Mouse (Mus musculus) forebrain, embryonic 10.5 days (tissue): ENCODE results near the gene AL732309.1. TPM values are rescaled to one million over a fixed set of nuclear protein-coding genes. Genes with fewer than 3 reads are reported as not detected.

Source experiments
- DNase-seq: peaks from one replicate; pipeline ENCODE4 v3.0.0-alpha.2; 2017; ENCODE audit warnings: low spot score; ENCODE audit errors: extremely low spot score
- H3K27ac ChIP-seq: fragments of 300-500 bp; sonication (generic); 2 replicates; pipeline ENCODE4 v1.5.1; 2016; ENCODE audit warnings: mild to moderate bottlenecking
- H3K27me3 ChIP-seq: fragments of 300-500 bp; sonication (generic); 2 replicates; pipeline ENCODE4 v1.6.1; 2016; ENCODE audit warnings: mild to moderate bottlenecking; ENCODE audit not compliant: poor library complexity, severe bottlenecking
- H3K36me3 ChIP-seq: fragments of 300-500 bp; sonication (generic); replicated peaks from 2 replicates; pipeline ENCODE4 v1.6.1; 2016; ENCODE audit warnings: mild to moderate bottlenecking, moderate library complexity
- H3K4me1 ChIP-seq: fragments of 300-500 bp; sonication (generic); 2 replicates; pipeline ENCODE4 v1.6.1; 2016
- H3K4me3 ChIP-seq: fragments of 300-500 bp; sonication (generic); 2 replicates; pipeline ENCODE4 v1.5.1; 2016; ENCODE audit warnings: mild to moderate bottlenecking, moderate library complexity
- H3K9me3 ChIP-seq: fragments of 300-500 bp; sonication (generic); 2 replicates; pipeline ENCODE4 v1.6.1; 2016; ENCODE audit warnings: mild to moderate bottlenecking, moderate library complexity
- WGBS: fragments of 180-500 bp; shearing (Covaris S2); methylation state at CpG from one replicate; pipeline ENCODE4 v1.1.7; 2016; 5-methylcytosine and 5-hydroxymethylcytosine counted together
- polyA plus RNA-seq: library from polyadenylated mRNA; unstranded; fragments of >200 nt; fragmentation: Nextera tagmentation; extraction: Ambion mirVana; gene quantifications from 2 replicates; pipeline ENCODE4 v1.2.1, GENCODE M21; 2016

Gene AL732309.1
- polyA plus RNA-seq, 1 experiment from 2014 or later: 6.9 TPM

DNA sequence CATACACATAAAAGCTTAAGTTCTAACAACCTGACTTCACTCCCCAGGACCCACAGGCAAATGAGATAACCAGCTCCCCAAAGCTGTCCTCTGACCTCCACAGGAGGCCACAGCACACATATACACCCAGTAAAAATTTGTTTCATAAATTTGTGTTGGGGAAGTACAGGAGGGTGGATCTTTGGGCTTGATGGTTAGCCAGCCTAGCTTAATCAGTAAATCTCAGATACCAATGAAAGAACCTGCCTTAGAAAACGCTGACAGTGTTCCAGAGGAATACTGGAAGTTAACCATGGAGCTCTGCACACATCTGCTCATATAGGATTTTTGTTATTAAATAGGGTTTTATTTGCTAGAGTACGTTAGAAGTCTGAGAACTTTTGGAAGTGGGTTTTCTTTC lies 29.0 kb downstream of the AL732309.1 start:
- WGBS: 63% methylated on average over 2 of the region's 2 CpGs
- Histone ChIP-seq H3K36me3 (peaks cover 15% of the 10 kb centered on the region), H3K4me3 (no peak overlapping the region), H3K27ac (no peak overlapping the region), H3K27me3 (peaks cover 16% of the 10 kb centered on the region; the same call in 1 of the 2 replicates), H3K4me1 (peaks cover 9% of the 10 kb centered on the region), H3K9me3 (no peaks in the 10 kb centered on the region)
- no peak for DNase-seq

- Histone ChIP-seq H3K36me3 (peaks cover 4% of the 10 kb centered on the region; the same call in 1 of the 2 replicates), H3K27ac (no peak within 1 kb of the TSS), H3K9me3 (no peaks in the 10 kb centered on the region), H3K4me3 (peak within 1 kb of the TSS; percentile 2; the same call in 1 of the 2 replicates), H3K27me3 (peaks cover 22% of the 10 kb centered on the region), H3K4me1 (peaks cover 26% of the 10 kb centered on the region)
- WGBS: 80% methylated on average over 3 of the region's 3 CpGs
- DNase-seq: no peak
Measured at GRCm38 (mm10) chr2:25214444-25214843, 32.2 kb downstream of the AL732309.1 start, which contains the start of gene Stpg3. Gene Stpg3 (minus strand): TSS chr2:25214637.

GRCm38 (mm10) chr2:25213266-25213865 lies 33.3 kb downstream of the AL732309.1 start:
- DNase-seq: no peak
- Histone ChIP-seq H3K4me1 (peaks cover 26% of the 10 kb centered on the region), H3K36me3 (peaks cover 14% of the 10 kb centered on the region), H3K4me3 (peak overlapping the region; percentile 2; the same call in 1 of the 2 replicates), H3K27ac (no peak overlapping the region), H3K27me3 (peaks cover 22% of the 10 kb centered on the region), H3K9me3 (no peaks in the 10 kb centered on the region)
- WGBS: 67% methylated on average over 23 of the region's 23 CpGs

DNA sequence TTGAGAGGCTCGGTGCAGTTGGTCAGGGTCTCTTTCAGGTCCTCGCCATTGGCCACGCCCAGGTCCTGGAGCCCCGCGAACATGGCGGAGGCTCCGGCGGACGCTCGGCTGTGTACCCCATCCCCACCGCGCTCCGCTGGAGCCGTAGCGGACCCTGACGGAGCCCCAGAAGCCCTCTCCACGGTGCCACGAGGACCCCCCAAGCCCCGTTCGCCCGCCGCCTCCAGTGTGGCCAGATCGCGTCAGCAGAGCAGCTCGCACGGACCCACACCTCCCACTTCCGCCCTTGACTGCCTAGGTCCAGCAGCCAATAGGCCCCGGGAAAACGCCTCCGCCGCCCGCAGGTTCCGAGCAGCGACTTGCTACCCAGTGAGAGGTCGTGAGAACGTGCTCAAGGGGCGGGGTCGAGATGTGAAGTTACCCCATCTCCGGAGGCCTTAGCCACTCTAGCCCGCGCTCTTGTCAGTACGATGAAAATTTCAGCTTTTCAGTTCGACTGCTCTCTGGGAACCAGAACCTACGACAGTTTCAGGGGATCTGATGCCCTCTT lies 35.5 kb downstream of the AL732309.1 start, which contains the start of gene Nelfb:
Nelfb (minus strand) TSS at position 369 of the 550 bp plus-strand sequence.
- H3K36me3 ChIP-seq: peaks cover 35% of the 10 kb centered on the region
- peak within 1 kb of the TSS; percentile 99 for H3K27ac ChIP-seq
- peaks cover 22% of the 10 kb centered on the region for H3K27me3 ChIP-seq
- peak; percentile 95 for DNase-seq
- no peaks in the 10 kb centered on the region for H3K9me3 ChIP-seq
- WGBS: under 1% methylated on average over 44 of the region's 44 CpGs
- H3K4me3 ChIP-seq: peak within 1 kb of the TSS; percentile 95
- H3K4me1 ChIP-seq: peaks cover 26% of the 10 kb centered on the region

DNA sequence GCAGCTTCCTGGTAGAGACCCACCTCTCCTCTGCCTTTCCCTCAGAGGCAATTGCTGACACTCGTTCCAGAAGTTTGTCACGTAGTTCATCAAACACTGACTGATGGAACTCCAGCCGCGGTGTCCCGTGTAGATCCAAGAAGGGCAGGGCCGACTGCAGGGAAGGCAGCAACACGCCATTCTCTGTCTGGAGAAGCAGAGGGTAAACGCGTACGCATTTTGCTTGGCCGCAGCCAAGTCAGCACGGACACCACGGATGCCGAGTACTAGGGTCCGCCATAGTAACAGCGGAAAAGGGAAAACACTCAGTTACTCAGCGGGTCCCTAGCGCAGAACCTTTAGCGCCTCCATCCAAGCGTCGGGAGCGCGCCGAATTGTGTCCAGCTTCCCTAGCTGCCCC lies 36.0 kb downstream of the AL732309.1 start:
- Histone ChIP-seq H3K4me3 (peak overlapping the region; percentile 95), H3K9me3 (no peaks in the 10 kb centered on the region), H3K4me1 (peaks cover 26% of the 10 kb centered on the region), H3K27ac (peak overlapping the region; percentile 99), H3K36me3 (peaks cover 40% of the 10 kb centered on the region), H3K27me3 (peaks cover 22% of the 10 kb centered on the region)
- 1% methylated on average over 24 of the region's 24 CpGs for WGBS
- no peak for DNase-seq

GRCm38 (mm10) chr2:25207593-25207992 lies 39.1 kb downstream of the AL732309.1 start:
- H3K9me3 ChIP-seq: no peaks in the 10 kb centered on the region
- H3K4me1 ChIP-seq: peaks cover 26% of the 10 kb centered on the region
- peaks cover 71% of the 10 kb centered on the region for H3K36me3 ChIP-seq
- H3K27ac ChIP-seq: no peak overlapping the region
- no peak overlapping the region for H3K4me3 ChIP-seq
- H3K27me3 ChIP-seq: peaks cover 6% of the 10 kb centered on the region
- WGBS: 91% methylated on average over 1 of the region's 1 CpGs
- no peak for DNase-seq

- Histone ChIP-seq H3K4me3 (no peak overlapping the region), H3K27me3 (no peaks in the 10 kb centered on the region), H3K36me3 (peaks cover 99% of the 10 kb centered on the region), H3K9me3 (no peaks in the 10 kb centered on the region), H3K4me1 (0 out of 2 replicates have a peak, but pooled peaks cover under 1% of the 10 kb centered on the region), H3K27ac (no peak overlapping the region)
- WGBS: 76% methylated on average over 4 of the region's 4 CpGs
- DNase-seq: no peak
Measured at GRCm38 (mm10) chr2:25203631-25204214, 42.9 kb downstream of the AL732309.1 start.

GRCm38 (mm10) chr2:25200631-25201030 lies 46.0 kb downstream of the AL732309.1 start:
- 100% methylated on average over 2 of the region's 2 CpGs for WGBS
- Histone ChIP-seq H3K4me3 (no peak overlapping the region), H3K9me3 (no peaks in the 10 kb centered on the region), H3K36me3 (peaks cover 78% of the 10 kb centered on the region), H3K4me1 (peaks cover 25% of the 10 kb centered on the region), H3K27me3 (peaks cover 24% of the 10 kb centered on the region), H3K27ac (no peak overlapping the region)
- DNase-seq: no peak

DNA sequence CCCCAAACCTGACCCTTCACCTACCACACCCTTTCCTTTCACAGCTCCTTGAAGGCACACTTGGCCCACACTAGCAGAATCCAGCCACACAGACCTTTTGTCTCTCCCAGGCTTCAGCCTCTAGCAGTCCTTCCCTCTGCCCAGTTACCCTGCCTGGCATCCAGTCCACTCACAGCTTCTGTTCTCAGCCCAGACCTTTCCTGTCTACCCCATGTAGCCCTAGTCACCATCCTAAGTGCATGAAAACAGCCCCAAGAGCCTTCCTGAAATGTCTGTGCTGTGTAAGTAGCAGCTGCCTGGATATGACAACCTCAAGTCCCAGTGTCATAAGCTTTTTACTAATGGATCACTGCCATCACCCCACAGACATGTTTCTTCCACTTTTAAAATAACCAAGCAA lies 48.7 kb downstream of the AL732309.1 start:
- H3K4me3 ChIP-seq: no peak overlapping the region
- H3K9me3 ChIP-seq: no peaks in the 10 kb centered on the region
- peaks cover 44% of the 10 kb centered on the region for H3K4me1 ChIP-seq
- H3K36me3 ChIP-seq: peaks cover 51% of the 10 kb centered on the region
- peaks cover 45% of the 10 kb centered on the region for H3K27me3 ChIP-seq
- no peak for DNase-seq
- no peak overlapping the region for H3K27ac ChIP-seq

DNA sequence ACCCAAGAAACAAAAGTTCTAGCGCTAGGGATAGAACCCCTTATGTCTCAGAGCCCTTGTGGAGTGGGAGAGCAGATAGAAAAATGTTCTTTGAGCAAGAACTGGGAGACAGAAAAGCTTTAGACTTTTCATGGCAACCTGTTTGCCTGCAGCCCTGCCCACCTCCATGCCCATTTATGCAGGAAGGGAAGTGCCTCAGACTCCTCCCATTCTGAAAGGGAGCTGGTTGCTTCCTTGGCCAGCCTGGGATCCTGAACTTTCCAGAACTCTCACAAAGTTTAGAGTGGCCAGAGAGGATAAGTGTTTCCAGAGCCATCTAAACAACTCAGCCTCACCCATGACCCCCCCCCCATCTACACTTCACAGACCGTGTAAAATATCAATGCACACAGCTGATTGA lies 49.5 kb downstream of the AL732309.1 start:
- peaks cover 43% of the 10 kb centered on the region for H3K36me3 ChIP-seq
- H3K4me1 ChIP-seq: peaks cover 45% of the 10 kb centered on the region
- WGBS: 22% methylated on average over 2 of the region's 2 CpGs
- no peak overlapping the region for H3K27ac ChIP-seq
- no peaks in the 10 kb centered on the region for H3K9me3 ChIP-seq
- peaks cover 45% of the 10 kb centered on the region for H3K27me3 ChIP-seq
- no peak for DNase-seq
- 0 out of 2 replicates have a peak overlapping the region, but pooled peaks have one; percentile 21 for H3K4me3 ChIP-seq

- 10% methylated on average over 8 of the region's 8 CpGs for WGBS
- Histone ChIP-seq H3K4me1 (peaks cover 45% of the 10 kb centered on the region), H3K27me3 (peaks cover 45% of the 10 kb centered on the region), H3K27ac (peak within 1 kb of the TSS; percentile 22; the same call in 1 of the 2 replicates), H3K9me3 (no peaks in the 10 kb centered on the region), H3K36me3 (peaks cover 35% of the 10 kb centered on the region), H3K4me3 (peak within 1 kb of the TSS; percentile 38)
- DNase-seq: no peak
Measured at GRCm38 (mm10) chr2:25196172-25196954, 50.3 kb downstream of the AL732309.1 start, which contains the start of gene Tor4a. Gene Tor4a (minus strand): TSS chr2:25196886.
